Mouse (Mus musculus): ENCODE data around the gene Mcm2.

- TF ChIP-seq CTCF (IDR thresholded peaks at IDR 0.05; ENCODE audit: low read depth, low read length) (no peak), TAL1 (conservative IDR thresholded peaks at IDR 0.05; ENCODE audit: low read depth, low read length) (no peak)
Measured at GRCm38 (mm10) chr6:88947771-88948170, 49.2 kb upstream of the Mcm2 start.
